Mouse (Mus musculus): ENCODE results near the gene Mgat5b. TPM values are rescaled to one million over a fixed set of nuclear protein-coding genes. Genes with fewer than 3 reads are reported as not detected.
A peak's percentile ranks its signal among the peaks of the same experiment; 100 is the strongest.

Gene Mgat5b
- polyA plus RNA-seq, 1 experiment from 2014 or later = 6.6 TPM

DNA sequence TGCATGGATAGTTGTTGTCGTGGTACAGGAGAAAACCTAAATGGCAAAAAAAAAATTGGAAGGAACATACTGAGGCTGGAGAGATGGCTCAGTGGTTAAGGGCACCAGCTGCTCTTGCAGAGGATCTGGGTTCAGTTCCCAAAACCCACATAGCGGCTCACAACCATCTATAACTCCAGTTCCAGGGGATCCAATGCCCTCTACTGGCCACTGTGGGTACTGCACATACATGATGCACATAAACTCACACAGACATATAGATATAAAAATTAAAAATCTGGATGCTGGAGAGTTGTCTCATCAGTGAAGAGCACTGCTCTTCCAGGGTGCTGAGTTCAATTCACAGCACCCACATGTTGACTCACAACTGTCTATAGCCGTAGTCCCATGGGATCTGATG is 104.9 kb downstream of the Mgat5b start:
- 91% methylated on average over 3 of the region's 3 CpGs for WGBS
- no peak overlapping the region for H3K4me2 ChIP-seq (replicated peaks; ENCODE audit: low read depth, low read length)
- no peak for ATAC-seq (ENCODE audit: low FRiP score)

DNA sequence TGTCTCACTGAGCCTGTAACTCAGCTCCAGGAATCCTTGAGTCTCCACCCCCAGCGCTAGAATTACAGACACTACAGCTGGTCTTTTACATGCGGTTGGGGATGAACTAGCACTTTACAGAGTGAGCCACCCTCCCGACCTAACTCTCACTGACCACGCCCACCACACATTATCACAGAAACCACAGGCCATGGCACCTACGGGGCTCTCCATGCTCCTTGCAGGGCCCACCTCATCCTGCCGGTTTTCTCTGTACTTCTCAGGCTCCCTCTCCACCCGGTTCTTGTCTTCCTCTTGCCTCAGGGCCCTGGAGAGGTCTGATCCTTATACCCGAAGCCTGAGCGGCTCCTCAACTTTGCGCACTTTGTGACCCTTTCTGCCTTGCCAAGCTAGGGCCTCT is 109.0 kb downstream of the Mgat5b start:
- no peaks in the 10 kb centered on the region for H3K9me3 ChIP-seq (ENCODE audit: control insufficient read depth, low read length)
- 48% methylated on average over 10 of the region's 10 CpGs for WGBS
- peaks cover 9% of the 10 kb centered on the region for H3K4me1 ChIP-seq (replicated peaks; ENCODE audit: control insufficient read depth, insufficient read depth, low read length)
- H3K27me3 ChIP-seq (ENCODE audit: control insufficient read depth, insufficient read depth, low read length) = no peaks in the 10 kb centered on the region
- H3K4me2 ChIP-seq (replicated peaks; ENCODE audit: low read depth, low read length) = no peak overlapping the region
- no peak overlapping the region for H3K9ac ChIP-seq (ENCODE audit: low read depth, low read length)
- H3K27ac ChIP-seq (ENCODE audit: low read depth, low read length) = 0 out of 2 replicates have a peak overlapping the region, but pooled peaks have one; percentile 72
- no peak for ATAC-seq (ENCODE audit: low FRiP score)
- no peaks in the 10 kb centered on the region for H3K36me3 ChIP-seq (ENCODE audit: control insufficient read depth, insufficient read depth, low read length)
- no peak overlapping the region for H3K4me3 ChIP-seq (ENCODE audit: low read depth, low read length)
- DNase-seq (ENCODE audit: low spot score) = no peak

More for the DNA sequence above, 104.9 kb downstream of the Mgat5b start:
- no peak overlapping the region for H3K27ac ChIP-seq (ENCODE audit: low read depth, low read length)
- H3K27me3 ChIP-seq (ENCODE audit: control insufficient read depth, insufficient read depth, low read length) = no peaks in the 10 kb centered on the region
- no peak for DNase-seq (ENCODE audit: low spot score)
- no peak overlapping the region for H3K4me3 ChIP-seq (ENCODE audit: low read depth, low read length)
- no peak overlapping the region for H3K9ac ChIP-seq (ENCODE audit: low read depth, low read length)
- no peaks in the 10 kb centered on the region for H3K9me3 ChIP-seq (ENCODE audit: control insufficient read depth, low read length)
- peaks cover 3% of the 10 kb centered on the region for H3K4me1 ChIP-seq (replicated peaks; ENCODE audit: control insufficient read depth, insufficient read depth, low read length)
- no peaks in the 10 kb centered on the region for H3K36me3 ChIP-seq (ENCODE audit: control insufficient read depth, insufficient read depth, low read length)

DNA sequence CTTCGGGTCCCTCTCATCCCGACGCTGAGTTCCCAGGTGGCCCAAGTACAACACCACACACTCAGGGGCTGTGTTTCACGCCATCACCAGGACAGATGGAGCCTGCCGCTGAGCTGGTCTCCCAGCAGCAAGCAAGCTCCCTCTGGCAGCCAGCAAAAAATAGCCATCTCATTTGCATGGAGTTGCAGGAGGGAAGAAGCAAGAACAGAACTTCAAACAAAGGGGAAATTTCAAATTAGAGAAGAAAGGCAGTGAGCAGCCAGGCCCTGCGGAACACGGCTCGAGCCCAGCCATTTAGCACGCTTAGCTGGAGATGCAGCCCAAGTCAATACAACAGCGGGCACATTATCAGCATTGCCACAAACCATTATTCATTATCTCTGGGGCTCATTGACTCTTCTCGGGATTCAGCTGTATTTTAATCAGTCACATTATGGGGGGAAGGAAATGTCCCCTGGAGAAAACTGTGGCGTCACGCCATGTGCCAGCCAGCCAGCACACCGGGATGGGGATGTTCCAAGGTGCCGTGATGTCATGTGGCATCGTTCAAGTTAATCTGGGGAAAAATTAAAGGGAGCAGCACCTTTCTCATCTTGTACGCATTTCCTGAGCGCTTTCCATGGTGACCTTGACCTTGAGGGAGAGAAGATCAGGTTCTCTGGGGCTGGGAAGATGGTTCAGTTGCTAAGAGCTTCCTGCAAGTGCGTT is 110.4 kb downstream of the Mgat5b start:
- 41% methylated on average over 19 of the region's 19 CpGs for WGBS
- Histone ChIP-seq H3K9ac (ENCODE audit: low read depth, low read length) (no peak overlapping the region), H3K9me3 (ENCODE audit: control insufficient read depth, low read length) (no peaks in the 10 kb centered on the region)

DNA sequence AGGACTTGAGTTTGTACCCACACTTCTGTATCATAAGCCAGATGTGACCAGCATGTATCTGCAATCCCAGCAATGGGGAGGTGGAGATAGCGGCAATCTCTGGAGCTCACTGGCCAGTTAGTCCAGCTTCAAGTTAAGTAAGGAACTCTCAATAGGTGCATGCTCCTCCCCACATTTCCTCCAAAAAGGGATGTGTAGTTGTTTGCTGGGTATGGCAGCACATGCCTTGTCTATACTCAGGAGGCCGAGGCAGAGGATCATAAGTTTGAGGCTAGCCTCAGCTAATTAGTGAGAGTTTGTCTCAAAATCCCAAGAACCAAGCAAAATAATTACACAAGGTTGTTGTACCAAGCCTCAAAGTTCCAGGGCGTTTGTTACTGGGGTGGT is 110.9 kb downstream of the Mgat5b start:
- 95% methylated on average over 3 of the region's 3 CpGs for WGBS
- DNase-seq (ENCODE audit: low spot score) = no peak
- no peak for ATAC-seq (ENCODE audit: low FRiP score)
- Histone ChIP-seq H3K36me3 (ENCODE audit: control insufficient read depth, insufficient read depth, low read length) (no peaks in the 10 kb centered on the region), H3K4me1 (replicated peaks; ENCODE audit: control insufficient read depth, insufficient read depth, low read length) (peaks cover 9% of the 10 kb centered on the region), H3K4me3 (ENCODE audit: low read depth, low read length) (no peak overlapping the region), H3K27ac (ENCODE audit: low read depth, low read length) (peak overlapping the region; percentile 72), H3K4me2 (replicated peaks; ENCODE audit: low read depth, low read length) (no peak overlapping the region), H3K9ac (ENCODE audit: low read depth, low read length) (no peak overlapping the region), H3K27me3 (ENCODE audit: control insufficient read depth, insufficient read depth, low read length) (no peaks in the 10 kb centered on the region), H3K9me3 (ENCODE audit: control insufficient read depth, low read length) (no peaks in the 10 kb centered on the region)

More for the DNA sequence above, 110.4 kb downstream of the Mgat5b start:
- H3K4me1 ChIP-seq (replicated peaks; ENCODE audit: control insufficient read depth, insufficient read depth, low read length) = peaks cover 9% of the 10 kb centered on the region
- H3K4me2 ChIP-seq (replicated peaks; ENCODE audit: low read depth, low read length) = no peak overlapping the region
- ATAC-seq (ENCODE audit: low FRiP score) = peak; percentile 72
- no peaks in the 10 kb centered on the region for H3K36me3 ChIP-seq (ENCODE audit: control insufficient read depth, insufficient read depth, low read length)
- peak; percentile 48 for DNase-seq (ENCODE audit: low spot score)
- H3K27me3 ChIP-seq (ENCODE audit: control insufficient read depth, insufficient read depth, low read length) = no peaks in the 10 kb centered on the region
- no peak overlapping the region for H3K4me3 ChIP-seq (ENCODE audit: low read depth, low read length)
- H3K27ac ChIP-seq (ENCODE audit: low read depth, low read length) = peak overlapping the region; percentile 72

DNA sequence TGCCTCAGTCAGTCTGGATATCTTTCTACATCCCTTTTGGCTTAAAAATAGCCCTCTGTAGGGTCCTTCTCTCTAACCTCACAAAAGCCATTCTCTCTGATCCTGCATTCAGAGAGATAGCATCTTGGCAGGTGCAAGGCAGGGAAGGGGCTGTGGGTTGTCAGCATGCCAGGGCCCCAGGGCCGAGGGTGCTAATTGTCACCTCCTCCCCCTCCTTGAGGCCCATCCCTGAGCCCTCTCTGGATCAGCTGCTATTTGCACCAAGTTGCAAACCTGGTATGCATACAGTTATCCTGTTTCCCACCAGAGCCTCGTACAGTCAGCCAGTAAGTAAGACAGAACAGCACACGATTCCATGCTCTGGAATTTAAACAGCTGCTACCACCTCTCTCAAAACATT is 111.4 kb downstream of the Mgat5b start:
- no peak overlapping the region for H3K27ac ChIP-seq (ENCODE audit: low read depth, low read length)
- WGBS = 55% methylated on average over 3 of the region's 3 CpGs
- H3K4me3 ChIP-seq (ENCODE audit: low read depth, low read length) = no peak overlapping the region
- no peaks in the 10 kb centered on the region for H3K9me3 ChIP-seq (ENCODE audit: control insufficient read depth, low read length)
- no peaks in the 10 kb centered on the region for H3K27me3 ChIP-seq (ENCODE audit: control insufficient read depth, insufficient read depth, low read length)
- no peak overlapping the region for H3K4me2 ChIP-seq (replicated peaks; ENCODE audit: low read depth, low read length)
- ATAC-seq (ENCODE audit: low FRiP score) (no peak), DNase-seq (ENCODE audit: low spot score) (no peak)
- no peak overlapping the region for H3K9ac ChIP-seq (ENCODE audit: low read depth, low read length)
- no peaks in the 10 kb centered on the region for H3K36me3 ChIP-seq (ENCODE audit: control insufficient read depth, insufficient read depth, low read length)
- H3K4me1 ChIP-seq (replicated peaks; ENCODE audit: control insufficient read depth, insufficient read depth, low read length) = peaks cover 9% of the 10 kb centered on the region

DNA sequence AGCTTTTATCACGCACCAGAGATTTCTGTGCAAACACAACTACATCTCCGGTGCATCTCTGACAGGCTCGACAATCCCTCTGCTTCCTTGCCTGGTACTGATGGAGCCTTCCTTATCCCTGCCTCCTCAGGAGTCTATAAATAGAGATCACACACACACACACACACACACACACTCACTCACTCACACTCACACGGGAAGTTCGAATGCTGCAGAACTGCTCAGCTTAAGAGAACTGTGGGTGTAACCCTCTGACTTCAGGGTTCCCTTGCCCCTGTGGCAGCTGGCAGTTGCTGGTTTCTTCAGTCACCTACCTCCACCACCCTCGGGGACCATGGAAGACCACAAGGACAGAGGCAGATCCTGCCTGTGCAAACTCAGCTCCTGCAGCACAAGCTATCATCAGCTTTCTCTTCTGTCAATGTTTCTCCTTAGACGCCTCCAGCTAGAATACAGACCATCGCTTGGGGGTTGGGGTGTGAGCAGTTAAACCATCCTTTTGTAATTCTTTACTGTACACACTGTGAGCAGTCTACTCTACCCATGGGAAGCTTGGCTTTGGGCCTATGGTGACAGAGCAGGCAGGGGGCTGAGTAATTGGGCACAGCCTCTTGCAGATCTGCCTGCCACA is 111.9 kb downstream of the Mgat5b start:
- DNase-seq (ENCODE audit: low spot score) = no peak
- no peak overlapping the region for H3K9ac ChIP-seq (ENCODE audit: low read depth, low read length)
- H3K4me2 ChIP-seq (replicated peaks; ENCODE audit: low read depth, low read length) = no peak overlapping the region
- H3K9me3 ChIP-seq (ENCODE audit: control insufficient read depth, low read length) = no peaks in the 10 kb centered on the region
- no peak overlapping the region for H3K27ac ChIP-seq (ENCODE audit: low read depth, low read length)
- no peaks in the 10 kb centered on the region for H3K27me3 ChIP-seq (ENCODE audit: control insufficient read depth, insufficient read depth, low read length)
- H3K36me3 ChIP-seq (ENCODE audit: control insufficient read depth, insufficient read depth, low read length) = no peaks in the 10 kb centered on the region
- ATAC-seq (ENCODE audit: low FRiP score) = no peak
- peaks cover 9% of the 10 kb centered on the region for H3K4me1 ChIP-seq (replicated peaks; ENCODE audit: control insufficient read depth, insufficient read depth, low read length)
- H3K4me3 ChIP-seq (ENCODE audit: low read depth, low read length) = no peak overlapping the region
- 69% methylated on average over 8 of the region's 8 CpGs for WGBS

DNA sequence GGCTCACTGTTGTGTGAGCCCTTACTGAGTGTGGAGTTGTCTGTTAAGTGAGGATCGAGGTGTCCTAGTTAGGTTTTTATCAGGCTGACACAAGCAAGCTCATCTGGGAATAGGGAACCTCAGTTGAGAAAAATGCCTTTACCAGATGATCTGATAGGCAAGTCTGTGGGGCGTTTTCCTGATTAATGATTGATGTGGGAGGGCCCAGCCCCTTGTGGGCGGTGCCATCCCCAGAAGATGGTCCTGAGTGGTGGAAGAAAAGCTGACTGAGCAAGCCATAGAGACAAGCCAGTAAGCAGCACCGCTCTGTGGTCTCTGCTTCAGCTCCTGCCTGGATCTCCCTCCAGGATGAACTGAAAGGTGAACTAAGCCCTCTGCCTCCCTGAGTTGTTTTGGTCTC is 112.6 kb downstream of the Mgat5b start:
- H3K4me1 ChIP-seq (replicated peaks; ENCODE audit: control insufficient read depth, insufficient read depth, low read length) = peaks cover 9% of the 10 kb centered on the region
- no peaks in the 10 kb centered on the region for H3K9me3 ChIP-seq (ENCODE audit: control insufficient read depth, low read length)

DNA sequence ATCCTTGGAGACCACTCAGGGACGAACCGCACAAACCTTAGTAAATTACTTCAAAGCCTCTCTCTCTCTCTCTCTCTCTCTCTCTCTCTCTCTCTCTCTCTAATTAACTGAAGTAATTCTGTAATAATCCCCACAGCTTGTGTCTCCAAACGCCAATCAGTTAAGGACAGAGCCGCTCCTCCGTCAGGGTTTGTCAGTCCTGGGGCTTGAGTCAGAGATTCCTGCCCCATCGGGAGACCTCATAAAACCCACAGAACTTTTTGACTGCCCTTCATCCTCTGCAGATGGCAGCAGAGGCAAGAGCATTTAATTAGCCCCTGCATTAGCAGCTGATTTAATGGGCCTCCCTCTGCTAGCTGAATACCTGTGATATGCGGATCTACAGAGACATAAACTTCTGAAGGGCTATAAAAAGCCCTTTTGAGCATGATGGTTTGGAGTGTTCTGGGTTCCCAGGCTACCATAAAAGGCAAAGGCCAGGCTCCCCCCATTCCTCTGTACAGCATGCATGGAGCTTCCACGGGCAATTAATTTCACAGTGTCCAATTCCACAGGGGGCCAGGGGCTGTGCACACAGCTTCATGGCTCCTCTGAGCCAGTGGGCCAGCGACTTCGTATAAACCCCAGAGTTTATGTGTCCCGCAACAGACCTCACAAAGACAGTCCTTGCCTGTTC is 117.1 kb downstream of the Mgat5b start:
- 61% methylated on average over 11 of the region's 11 CpGs for WGBS
- H3K9ac ChIP-seq (ENCODE audit: low read depth, low read length) = no peak overlapping the region
- no peak overlapping the region for H3K4me2 ChIP-seq (replicated peaks; ENCODE audit: low read depth, low read length)
- 0 out of 2 replicates have a peak overlapping the region, but pooled peaks have one; percentile 17 for H3K27ac ChIP-seq (ENCODE audit: low read depth, low read length)
- no peak overlapping the region for H3K4me3 ChIP-seq (ENCODE audit: low read depth, low read length)
- H3K36me3 ChIP-seq (ENCODE audit: control insufficient read depth, insufficient read depth, low read length) = no peaks in the 10 kb centered on the region
- DNase-seq (ENCODE audit: low spot score) (no peak), ATAC-seq (ENCODE audit: low FRiP score) (no peak)
- H3K9me3 ChIP-seq (ENCODE audit: control insufficient read depth, low read length) = no peaks in the 10 kb centered on the region
- H3K4me1 ChIP-seq (replicated peaks; ENCODE audit: control insufficient read depth, insufficient read depth, low read length) = peaks cover 3% of the 10 kb centered on the region; the same call in 1 of the 2 replicates
- H3K27me3 ChIP-seq (ENCODE audit: control insufficient read depth, insufficient read depth, low read length) = no peaks in the 10 kb centered on the region

More for the DNA sequence above, 112.6 kb downstream of the Mgat5b start:
- WGBS = 23% methylated on average over 4 of the region's 4 CpGs
- H3K4me2 ChIP-seq (replicated peaks; ENCODE audit: low read depth, low read length) = no peak overlapping the region
- no peaks in the 10 kb centered on the region for H3K36me3 ChIP-seq (ENCODE audit: control insufficient read depth, insufficient read depth, low read length)
- peak; percentile 30 for DNase-seq (ENCODE audit: low spot score)
- no peak for ATAC-seq (ENCODE audit: low FRiP score)
- no peaks in the 10 kb centered on the region for H3K27me3 ChIP-seq (ENCODE audit: control insufficient read depth, insufficient read depth, low read length)
- no peak overlapping the region for H3K9ac ChIP-seq (ENCODE audit: low read depth, low read length)
- no peak overlapping the region for H3K27ac ChIP-seq (ENCODE audit: low read depth, low read length)
- no peak overlapping the region for H3K4me3 ChIP-seq (ENCODE audit: low read depth, low read length)
